Mouse (Mus musculus) hindbrain, postnatal 0 days (tissue): Measurements from ENCODE around the gene Spatc1l. TPM values are rescaled to one million over a fixed set of nuclear protein-coding genes. Genes with fewer than 3 reads are reported as not detected.

Experiments
- ATAC-seq: fragments of 200-750 bp; cut with Nextera tagmentation; 2 replicates; pipeline ENCODE4 v1.8.0; 2017; ENCODE audit warnings: mild to moderate bottlenecking, moderate TSS enrichment, moderate library complexity
- DNase-seq: peaks from one replicate; pipeline ENCODE4 v3.0.0-alpha.2; 2015; ENCODE audit warnings: low spot score
- H3K27ac ChIP-seq: fragments of 300-500 bp; sonication (generic); 2 replicates; pipeline ENCODE4 v1.5.1; 2014; ENCODE audit warnings: mild to moderate bottlenecking
- H3K27me3 ChIP-seq: fragments of 300-500 bp; sonication (generic); 2 replicates; pipeline ENCODE4 v1.6.1; 2014; ENCODE audit warnings: low read length, mixed read lengths; ENCODE audit not compliant: insufficient read depth
- H3K36me3 ChIP-seq: fragments of 300-500 bp; sonication (generic); 2 replicates; pipeline ENCODE4 v1.6.1; 2014; ENCODE audit warnings: low read length, mixed read lengths; ENCODE audit not compliant: insufficient read depth
- H3K4me1 ChIP-seq: fragments of 300-500 bp; sonication (generic); 2 replicates; pipeline ENCODE4 v1.6.1; 2014; ENCODE audit warnings: antibody characterized with exemption, low read length, mixed read lengths; ENCODE audit not compliant: insufficient read depth
- H3K4me2 ChIP-seq: fragments of 300-500 bp; sonication (generic); 2 replicates; pipeline ENCODE4 v1.6.1; 2014; ENCODE audit warnings: low read depth, mild to moderate bottlenecking, low read length, moderate library complexity, mixed read lengths
- H3K4me3 ChIP-seq: fragments of 300-500 bp; sonication (generic); 2 replicates; pipeline ENCODE4 v1.5.1; 2014; ENCODE audit warnings: low read length
- H3K9ac ChIP-seq: fragments of 300-500 bp; sonication (generic); replicated peaks from 2 replicates; pipeline ENCODE4 v1.6.1; 2014; ENCODE audit warnings: mild to moderate bottlenecking, low read length, moderate library complexity, mixed read lengths
- H3K9me3 ChIP-seq: fragments of 300-500 bp; sonication (generic); 2 replicates; pipeline ENCODE4 v1.6.1; 2016; ENCODE audit warnings: low read length, mixed read lengths
- CTCF ChIP-seq: IDR thresholded peaks from 2 replicates; pipeline ENCODE4 v1.5.1; 2016; ENCODE audit warnings: antibody characterized with exemption, control low read depth, low read depth
- WGBS: fragments of 180-500 bp; shearing (Covaris S2); extraction: QIAGEN DNeasy Blood & Tissue Kit; methylation state at CpG from one replicate; pipeline ENCODE4 v1.1.7; 2014; 5-methylcytosine and 5-hydroxymethylcytosine counted together
- polyA plus RNA-seq: library from polyadenylated mRNA; unstranded; fragments of >200 nt; fragmentation: Nextera tagmentation; extraction: Ambion mirVana; gene quantifications from 2 replicates; pipeline ENCODE4 v1.2.1, GENCODE M21; 2015
- total RNA-seq: library from RNA; depleted of rRNA; stranded (reverse); fragments of >200 nt; gene quantifications from 2 replicates; pipeline ENCODE4 v1.2.3, GENCODE M21; 2014

The Spatc1l gene
- total and polyA plus RNA-seq, 2 experiments from 2014 or later = not detected

- DNase-seq = no peak
- Histone ChIP-seq H3K9me3 (no peaks in the 10 kb centered on the region), H3K36me3 (no peaks in the 10 kb centered on the region), H3K9ac (no peak overlapping the region), H3K4me2 (no peak overlapping the region), H3K4me3 (no peak overlapping the region), H3K4me1 (no peaks in the 10 kb centered on the region), H3K27ac (no peak overlapping the region), H3K27me3 (no peaks in the 10 kb centered on the region)
- WGBS = 92% methylated on average over 22 of the region's 22 CpGs
- no peak for TF ChIP-seq CTCF
- ATAC-seq = no peak
Measured at GRCm38 (mm10) chr10:76569996-76570685, 8.1 kb downstream of the Spatc1l start.

- TF ChIP-seq CTCF = no peak
- Histone ChIP-seq H3K36me3 (no peaks in the 10 kb centered on the region), H3K4me1 (no peaks in the 10 kb centered on the region), H3K9me3 (no peaks in the 10 kb centered on the region), H3K4me3 (no peak overlapping the region), H3K4me2 (no peak overlapping the region), H3K27ac (no peak overlapping the region), H3K9ac (no peak overlapping the region), H3K27me3 (no peaks in the 10 kb centered on the region)
- WGBS = 70% methylated on average over 2 of the region's 2 CpGs
- no peak for DNase-seq
- ATAC-seq = no peak
Measured at GRCm38 (mm10) chr10:76571070-76571469, 9.0 kb downstream of the Spatc1l start.

DNA sequence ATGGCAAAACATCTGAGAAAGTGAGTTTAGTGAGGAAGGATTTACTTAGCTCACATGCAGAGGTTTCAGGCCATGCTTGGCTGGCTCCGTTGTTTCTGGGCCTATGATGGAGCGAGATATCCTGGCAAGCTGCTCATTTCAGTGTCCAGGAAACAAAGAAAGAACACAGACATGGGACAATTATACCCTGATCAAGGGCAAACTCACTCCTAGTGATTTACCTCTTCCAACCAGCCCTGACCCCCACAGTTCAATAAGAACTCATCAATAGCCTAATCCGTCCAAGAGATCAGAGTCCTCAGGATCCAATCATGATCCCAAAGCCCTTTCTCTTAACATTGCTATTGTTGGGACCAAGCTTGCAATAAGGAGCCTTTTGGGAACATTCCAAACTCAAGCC, 10.1 kb downstream of the Spatc1l start:
- Histone ChIP-seq H3K9me3 (no peaks in the 10 kb centered on the region), H3K27me3 (no peaks in the 10 kb centered on the region), H3K4me2 (no peak overlapping the region), H3K27ac (no peak overlapping the region), H3K4me1 (no peaks in the 10 kb centered on the region), H3K9ac (no peak overlapping the region), H3K4me3 (no peak overlapping the region), H3K36me3 (no peaks in the 10 kb centered on the region)
- no peak for DNase-seq
- no peak for TF ChIP-seq CTCF
- ATAC-seq = no peak
- WGBS = 50% methylated on average over 3 of the region's 3 CpGs

- no peak within 1 kb of the TSS for H3K27ac ChIP-seq
- no peak for TF ChIP-seq CTCF
- H3K9ac ChIP-seq = no peak within 1 kb of the TSS
- no peak within 1 kb of the TSS for H3K4me3 ChIP-seq
- no peaks in the 10 kb centered on the region for H3K27me3 ChIP-seq
- no peaks in the 10 kb centered on the region for H3K36me3 ChIP-seq
- no peak within 1 kb of the TSS for H3K4me2 ChIP-seq
- no peaks in the 10 kb centered on the region for H3K9me3 ChIP-seq
- 78% methylated on average over 3 of the region's 3 CpGs for WGBS
- DNase-seq (no peak), ATAC-seq (no peak)
- H3K4me1 ChIP-seq = no peaks in the 10 kb centered on the region
Measured at GRCm38 (mm10) chr10:76575374-76575773, 13.3 kb downstream of the Spatc1l start, which contains the start of gene Ftcd. Gene Ftcd, plus strand, starts transcription at chr10:76575648.

DNA sequence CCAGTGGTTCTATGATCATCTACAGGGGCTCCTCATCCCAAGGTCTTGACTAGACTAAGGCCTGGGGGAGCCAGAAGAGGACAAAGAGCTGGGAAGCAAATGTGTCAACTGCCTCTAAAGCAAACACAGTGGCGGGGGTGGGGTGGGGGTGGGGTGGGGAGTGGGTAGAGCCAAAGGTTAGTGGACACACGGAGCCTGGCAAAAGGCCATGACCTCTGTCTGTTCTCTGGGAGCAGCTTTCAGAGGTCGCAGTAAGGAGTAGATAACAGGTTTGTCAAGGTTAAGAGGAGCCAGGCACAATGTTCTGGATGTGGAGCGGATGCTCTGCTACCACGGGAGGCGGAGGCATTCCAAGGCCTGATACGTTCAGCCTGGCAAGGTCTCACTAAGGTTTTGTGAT, 14.8 kb downstream of the Spatc1l start:
- Histone ChIP-seq H3K4me2 (no peak overlapping the region), H3K27ac (no peak overlapping the region), H3K27me3 (no peaks in the 10 kb centered on the region), H3K4me1 (no peaks in the 10 kb centered on the region), H3K4me3 (no peak overlapping the region), H3K36me3 (no peaks in the 10 kb centered on the region), H3K9me3 (no peaks in the 10 kb centered on the region), H3K9ac (no peak overlapping the region)
- 75% methylated on average over 7 of the region's 7 CpGs for WGBS
- DNase-seq (no peak), ATAC-seq (no peak)
- no peak for TF ChIP-seq CTCF

- no peak overlapping the region for H3K27ac ChIP-seq
- H3K9me3 ChIP-seq = no peaks in the 10 kb centered on the region
- DNase-seq = no peak
- no peak for TF ChIP-seq CTCF
- WGBS = 18% methylated on average over 10 of the region's 10 CpGs
- H3K4me3 ChIP-seq = peak overlapping the region; percentile 7; the same call in 1 of the 2 replicates
- H3K9ac ChIP-seq = no peak overlapping the region
- no peaks in the 10 kb centered on the region for H3K27me3 ChIP-seq
- no peaks in the 10 kb centered on the region for H3K36me3 ChIP-seq
- peak overlapping the region; percentile 38 for H3K4me2 ChIP-seq
- no peak for ATAC-seq
- no peaks in the 10 kb centered on the region for H3K4me1 ChIP-seq
Measured at GRCm38 (mm10) chr10:76584138-76584537, 22.1 kb downstream of the Spatc1l start.

DNA sequence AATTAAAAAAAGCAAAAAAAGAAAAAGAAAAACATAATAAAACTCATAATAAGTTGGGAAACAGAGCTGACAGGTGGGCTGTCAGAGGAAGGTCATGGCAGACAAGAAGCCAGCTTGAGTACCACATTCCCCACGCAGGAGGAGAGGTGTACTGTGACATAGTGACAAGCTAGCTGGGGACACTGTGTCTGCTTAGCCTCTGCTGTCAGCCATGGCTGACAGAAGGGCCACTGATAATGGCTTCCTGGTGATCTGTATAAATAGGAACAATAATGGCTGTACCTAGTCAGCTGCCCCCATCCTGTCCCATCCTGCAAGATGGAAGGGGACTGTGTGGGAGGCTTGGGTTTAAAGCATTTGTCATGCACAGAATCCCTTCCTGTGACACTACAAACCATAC, 24.1 kb downstream of the Spatc1l start:
- 26% methylated on average over 1 of the region's 1 CpGs for WGBS
- TF ChIP-seq CTCF = no peak
- ATAC-seq = no peak

More for the DNA sequence above, 24.1 kb downstream of the Spatc1l start:
- Histone ChIP-seq H3K9ac (no peak overlapping the region), H3K36me3 (no peaks in the 10 kb centered on the region), H3K27me3 (no peaks in the 10 kb centered on the region), H3K4me3 (no peak overlapping the region), H3K4me1 (no peaks in the 10 kb centered on the region), H3K27ac (no peak overlapping the region), H3K9me3 (no peaks in the 10 kb centered on the region), H3K4me2 (no peak overlapping the region)
- no peak for DNase-seq
